Mouse (Mus musculus): Measurements from ENCODE around the gene Sh3d19. TPM values are rescaled to one million over a fixed set of nuclear protein-coding genes. Genes with fewer than 3 reads are reported as not detected.

The Sh3d19 gene
- polyA plus RNA-seq (2017; shearing (Covaris generic)), result 0.97 TPM

DNA sequence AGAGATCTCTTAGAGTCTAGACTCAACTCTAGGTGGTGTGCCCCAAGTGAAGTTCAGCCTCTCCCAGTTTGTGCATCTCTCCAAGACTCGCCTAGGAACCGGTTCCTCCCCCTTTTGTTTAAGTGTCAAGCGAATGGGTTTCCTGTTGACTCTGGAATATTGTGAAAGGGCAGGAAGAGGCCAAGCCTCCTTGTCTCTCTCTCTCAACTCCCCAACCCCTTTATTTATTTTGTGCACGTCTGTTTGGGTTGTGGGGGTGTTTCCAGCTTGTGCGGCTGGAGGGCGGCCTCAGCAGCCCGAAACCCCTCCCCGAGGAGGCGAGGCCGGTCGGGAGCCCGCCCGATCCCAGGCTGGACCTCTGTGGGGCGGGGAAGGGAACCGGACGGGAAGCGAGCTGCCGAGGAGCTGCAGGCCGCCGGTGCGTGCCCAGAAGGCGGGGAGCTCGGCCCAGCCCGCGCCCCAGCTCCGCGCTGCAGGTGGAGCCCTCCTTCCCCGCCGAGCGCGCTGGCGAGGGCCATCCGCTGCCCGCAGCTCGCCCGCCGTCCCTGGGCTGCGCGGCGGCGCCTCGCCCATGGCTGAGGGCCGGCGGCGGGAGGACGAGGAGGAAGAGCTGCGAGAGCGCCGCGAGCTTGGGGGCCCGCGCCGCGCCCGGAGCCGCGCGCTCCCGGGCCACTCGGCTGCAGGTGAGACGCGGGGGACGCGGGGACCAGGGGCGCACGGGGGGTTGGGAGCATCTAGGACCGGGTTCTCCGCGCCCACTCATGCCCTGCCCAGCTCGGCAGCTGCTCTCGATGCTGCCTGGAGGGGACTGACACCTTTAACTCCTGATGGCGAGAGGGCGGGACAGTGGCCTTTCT lies at the start of gene Sh3d19:
Sh3d19 (plus strand) TSS at position 368 of the 857 bp plus-strand sequence.

DNA sequence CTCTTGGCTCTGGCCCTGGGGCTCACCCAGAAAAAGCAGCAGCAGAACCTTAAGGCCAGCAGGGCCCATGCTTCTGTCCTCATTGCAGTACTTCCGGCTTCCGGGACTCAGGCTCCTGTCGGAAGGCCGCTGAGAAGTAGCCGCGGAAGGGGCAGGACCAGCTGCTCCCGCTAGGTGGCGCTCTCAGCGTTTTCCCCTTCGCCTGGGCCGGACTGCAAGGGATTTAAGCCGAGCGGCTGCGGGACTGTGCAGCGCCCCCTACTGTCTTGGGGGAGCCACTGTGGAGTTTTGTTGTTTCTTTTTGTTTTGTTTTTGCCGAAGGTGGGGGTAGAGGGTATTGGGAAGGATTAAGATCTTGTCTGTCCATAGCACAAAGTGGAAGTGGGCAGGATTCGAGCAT lies 31.5 kb downstream of the Sh3d19 start, which contains the start of gene Prss48:
Prss48 (minus strand) TSS at position 69 of the 400 bp plus-strand sequence.

DNA sequence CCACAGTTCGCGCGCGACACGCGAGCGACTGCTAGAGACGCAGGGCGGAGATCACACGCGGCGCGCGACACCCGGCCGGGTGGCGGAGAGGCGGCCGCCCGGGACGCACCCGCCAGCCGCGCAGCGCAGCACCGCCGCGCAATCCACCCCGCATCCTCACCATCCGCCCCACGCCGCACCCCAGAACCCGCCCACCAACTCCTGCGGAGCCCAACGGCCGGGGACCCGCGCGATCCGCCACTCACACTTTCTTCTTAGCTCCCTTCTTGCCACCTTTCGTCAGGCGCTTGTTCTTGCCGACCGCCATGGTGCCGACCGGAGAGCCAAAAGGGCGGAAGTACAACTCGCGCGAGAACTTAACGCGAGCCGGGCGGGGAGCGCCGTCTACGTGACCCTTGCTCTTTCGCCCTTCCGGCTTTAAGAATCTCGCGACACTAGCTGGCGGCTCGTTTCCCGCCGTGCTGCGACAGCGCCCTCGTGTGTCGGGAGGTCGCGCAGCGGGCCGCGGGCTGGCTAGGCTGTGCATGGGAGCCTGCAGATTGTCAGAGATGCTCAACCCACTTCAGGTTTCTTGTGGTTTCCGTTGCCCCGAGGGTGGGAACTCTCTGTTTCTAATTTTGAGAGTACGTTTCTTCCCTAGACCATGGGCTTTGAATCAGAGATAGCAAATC lies 171.5 kb downstream of the Sh3d19 start, which contains the start of gene Rps3a1:
Rps3a1 (minus strand) TSS at position 440 of the 671 bp plus-strand sequence.

Other genes starting within 250 kb of the Sh3d19 start
- 0.16 TPM for gene Fam160a1, start 153.8 kb upstream of the Sh3d19 start, polyA plus RNA-seq (2017; shearing (Covaris generic))
- 0.16 TPM for gene Glt28d2, start 83.6 kb upstream of the Sh3d19 start, polyA plus RNA-seq (2017; shearing (Covaris generic))
- gene Gm37240, start 83.6 kb upstream of the Sh3d19 start, polyA plus RNA-seq (2017; shearing (Covaris generic)), result 0.14 TPM
- not detected for gene Prss48, start 31.4 kb downstream of the Sh3d19 start, polyA plus RNA-seq (2017; shearing (Covaris generic))
- 2,598 TPM for gene Rps3a1, start 171.6 kb downstream of the Sh3d19 start, polyA plus RNA-seq (2017; shearing (Covaris generic))

All from naive thymus-derived CD4-positive, alpha-beta T cell, adult 5 months (primary cell).